Mouse (Mus musculus): ENCODE measurements around the gene Fxyd6. TPM values are rescaled to one million over a fixed set of nuclear protein-coding genes. Genes with fewer than 3 reads are reported as not detected.

The Fxyd6 gene
- polyA plus RNA-seq (2015; fragmentation: Nextera tagmentation; extraction: Ambion mirVana) = 2.6 and 2.7 TPM in 2 replicates

GRCm38 (mm10) chr9:45370117-45370561 is at the start of gene Fxyd6:
TSS of gene Fxyd6 (plus strand) at chr9:45370185.
- no peaks in the 10 kb centered on the region for H3K36me3 ChIP-seq
- 3% methylated on average over 28 of the region's 28 CpGs for WGBS (ENCODE audit: insufficient replicate concordance)
- H3K9ac ChIP-seq = 0 out of 2 replicates have a peak within 1 kb of the TSS, but pooled peaks have one; percentile 10
- H3K4me3 ChIP-seq (replicated peaks) = peak within 1 kb of the TSS; percentile 38
- ATAC-seq (ENCODE audit: low read depth) (no peak), DNase-seq (no peak)
- H3K9me3 ChIP-seq (replicated peaks) = no peaks in the 10 kb centered on the region
- H3K27me3 ChIP-seq = peaks cover 50% of the 10 kb centered on the region
- H3K4me1 ChIP-seq (replicated peaks) = no peaks in the 10 kb centered on the region
- peak within 1 kb of the TSS; percentile 57 for H3K4me2 ChIP-seq
- no peak within 1 kb of the TSS for H3K27ac ChIP-seq

- Histone ChIP-seq H3K4me1 (replicated peaks) (no peaks in the 10 kb centered on the region), H3K9ac (no peak overlapping the region), H3K4me3 (replicated peaks) (no peak overlapping the region), H3K27ac (no peak overlapping the region), H3K27me3 (peaks cover 27% of the 10 kb centered on the region), H3K36me3 (no peaks in the 10 kb centered on the region), H3K9me3 (replicated peaks) (no peaks in the 10 kb centered on the region), H3K4me2 (no peak overlapping the region)
- DNase-seq = no peak
- no peak for ATAC-seq (ENCODE audit: low read depth)
- 54% methylated on average over 6 of the region's 6 CpGs for WGBS (ENCODE audit: insufficient replicate concordance)
These were observed 48.5 kb upstream of the Fxyd6 start for GRCm38 (mm10) chr9:45321465-45321864.

GRCm38 (mm10) chr9:45321946-45322430 is 48.0 kb upstream of the Fxyd6 start:
- H3K9me3 ChIP-seq (replicated peaks) = no peaks in the 10 kb centered on the region
- H3K4me1 ChIP-seq (replicated peaks) = no peaks in the 10 kb centered on the region
- H3K4me3 ChIP-seq (replicated peaks) = no peak overlapping the region
- peaks cover 22% of the 10 kb centered on the region for H3K27me3 ChIP-seq
- 70% methylated on average over 4 of the region's 4 CpGs for WGBS (ENCODE audit: insufficient replicate concordance)
- no peaks in the 10 kb centered on the region for H3K36me3 ChIP-seq
- no peak overlapping the region for H3K27ac ChIP-seq
- H3K4me2 ChIP-seq = no peak overlapping the region
- ATAC-seq (ENCODE audit: low read depth) (no peak), DNase-seq (no peak)
- no peak overlapping the region for H3K9ac ChIP-seq

GRCm38 (mm10) chr9:45326390-45326789 is 43.6 kb upstream of the Fxyd6 start:
- WGBS (ENCODE audit: insufficient replicate concordance) = 75% methylated on average over 9 of the region's 9 CpGs
- Histone ChIP-seq H3K27me3 (no peaks in the 10 kb centered on the region), H3K9ac (no peak overlapping the region), H3K27ac (no peak overlapping the region), H3K4me2 (no peak overlapping the region), H3K36me3 (no peaks in the 10 kb centered on the region), H3K9me3 (replicated peaks) (no peaks in the 10 kb centered on the region), H3K4me1 (replicated peaks) (no peaks in the 10 kb centered on the region), H3K4me3 (replicated peaks) (no peak overlapping the region)
- DNase-seq (no peak), ATAC-seq (ENCODE audit: low read depth) (no peak)

GRCm38 (mm10) chr9:45328263-45328662 is 41.7 kb upstream of the Fxyd6 start:
- Histone ChIP-seq H3K9me3 (replicated peaks) (no peaks in the 10 kb centered on the region), H3K4me3 (replicated peaks) (no peak overlapping the region), H3K4me2 (no peak overlapping the region), H3K9ac (no peak overlapping the region), H3K27me3 (no peaks in the 10 kb centered on the region), H3K27ac (no peak overlapping the region), H3K4me1 (replicated peaks) (no peaks in the 10 kb centered on the region), H3K36me3 (no peaks in the 10 kb centered on the region)
- DNase-seq (no peak), ATAC-seq (ENCODE audit: low read depth) (no peak)
- 64% methylated on average over 4 of the region's 4 CpGs for WGBS (ENCODE audit: insufficient replicate concordance)

- ATAC-seq (ENCODE audit: low read depth) = no peak
- Histone ChIP-seq H3K4me1 (replicated peaks) (no peaks in the 10 kb centered on the region), H3K27me3 (no peaks in the 10 kb centered on the region), H3K9ac (no peak overlapping the region), H3K36me3 (no peaks in the 10 kb centered on the region), H3K4me2 (no peak overlapping the region), H3K27ac (no peak overlapping the region), H3K4me3 (replicated peaks) (no peak overlapping the region), H3K9me3 (replicated peaks) (no peaks in the 10 kb centered on the region)
- no peak for DNase-seq
- 75% methylated on average over 6 of the region's 6 CpGs for WGBS (ENCODE audit: insufficient replicate concordance)
These were observed 40.4 kb upstream of the Fxyd6 start for GRCm38 (mm10) chr9:45329577-45329976.

- no peaks in the 10 kb centered on the region for H3K27me3 ChIP-seq
- H3K4me3 ChIP-seq (replicated peaks) = no peak overlapping the region
- H3K27ac ChIP-seq = no peak overlapping the region
- no peak overlapping the region for H3K9ac ChIP-seq
- no peaks in the 10 kb centered on the region for H3K9me3 ChIP-seq (replicated peaks)
- H3K4me2 ChIP-seq = no peak overlapping the region
- no peak for DNase-seq
- 62% methylated on average over 2 of the region's 2 CpGs for WGBS (ENCODE audit: insufficient replicate concordance)
- H3K36me3 ChIP-seq = no peaks in the 10 kb centered on the region
- no peaks in the 10 kb centered on the region for H3K4me1 ChIP-seq (replicated peaks)
- ATAC-seq (ENCODE audit: low read depth) = no peak
These were observed 32.6 kb upstream of the Fxyd6 start for GRCm38 (mm10) chr9:45337406-45337805.

- no peaks in the 10 kb centered on the region for H3K27me3 ChIP-seq
- no peak for DNase-seq
- H3K4me2 ChIP-seq = no peak overlapping the region
- no peak overlapping the region for H3K9ac ChIP-seq
- no peak overlapping the region for H3K4me3 ChIP-seq (replicated peaks)
- H3K27ac ChIP-seq = no peak overlapping the region
- H3K4me1 ChIP-seq (replicated peaks) = no peaks in the 10 kb centered on the region
- no peak for ATAC-seq (ENCODE audit: low read depth)
- H3K9me3 ChIP-seq (replicated peaks) = no peaks in the 10 kb centered on the region
- WGBS (ENCODE audit: insufficient replicate concordance) = 78% methylated on average over 3 of the region's 3 CpGs
- H3K36me3 ChIP-seq = no peaks in the 10 kb centered on the region
These were observed 26.9 kb upstream of the Fxyd6 start for GRCm38 (mm10) chr9:45343066-45343465.

GRCm38 (mm10) chr9:45345516-45345915 is 24.5 kb upstream of the Fxyd6 start:
- Histone ChIP-seq H3K27ac (no peak overlapping the region), H3K27me3 (no peaks in the 10 kb centered on the region), H3K4me2 (no peak overlapping the region), H3K9me3 (replicated peaks) (no peaks in the 10 kb centered on the region), H3K9ac (no peak overlapping the region), H3K4me3 (replicated peaks) (no peak overlapping the region), H3K36me3 (no peaks in the 10 kb centered on the region), H3K4me1 (replicated peaks) (no peaks in the 10 kb centered on the region)
- 56% methylated on average over 2 of the region's 2 CpGs for WGBS (ENCODE audit: insufficient replicate concordance)
- ATAC-seq (ENCODE audit: low read depth) (no peak), DNase-seq (no peak)

- H3K9ac ChIP-seq = no peak overlapping the region
- no peak overlapping the region for H3K4me3 ChIP-seq (replicated peaks)
- no peaks in the 10 kb centered on the region for H3K9me3 ChIP-seq (replicated peaks)
- no peak overlapping the region for H3K4me2 ChIP-seq
- DNase-seq (no peak), ATAC-seq (ENCODE audit: low read depth) (no peak)
- WGBS (ENCODE audit: insufficient replicate concordance) = 59% methylated on average over 6 of the region's 6 CpGs
- no peaks in the 10 kb centered on the region for H3K36me3 ChIP-seq
- H3K27ac ChIP-seq = no peak overlapping the region
- H3K27me3 ChIP-seq = no peaks in the 10 kb centered on the region
- no peaks in the 10 kb centered on the region for H3K4me1 ChIP-seq (replicated peaks)
These were observed 23.7 kb upstream of the Fxyd6 start for GRCm38 (mm10) chr9:45346276-45346675.

GRCm38 (mm10) chr9:45348560-45348959 is 21.4 kb upstream of the Fxyd6 start:
- no peak overlapping the region for H3K9ac ChIP-seq
- whole genome bisulfite sequencing (ENCODE audit: insufficient replicate concordance) = 50% methylated on average over 6 of the region's 6 CpGs
- H3K4me3 ChIP-seq (replicated peaks) = no peak overlapping the region
- H3K4me1 ChIP-seq (replicated peaks) = no peaks in the 10 kb centered on the region
- H3K4me2 ChIP-seq = no peak overlapping the region
- H3K27ac ChIP-seq = no peak overlapping the region
- no peaks in the 10 kb centered on the region for H3K27me3 ChIP-seq
- no peaks in the 10 kb centered on the region for H3K9me3 ChIP-seq (replicated peaks)
- DNase-seq = no peak
- no peak for ATAC-seq (ENCODE audit: low read depth)
- no peaks in the 10 kb centered on the region for H3K36me3 ChIP-seq

- H3K9me3 ChIP-seq (replicated peaks) = no peaks in the 10 kb centered on the region
- H3K27ac ChIP-seq = no peak overlapping the region
- H3K27me3 ChIP-seq = no peaks in the 10 kb centered on the region
- WGBS (ENCODE audit: insufficient replicate concordance) = 36% methylated on average over 4 of the region's 4 CpGs
- H3K4me3 ChIP-seq (replicated peaks) = no peak overlapping the region
- no peak for DNase-seq
- no peaks in the 10 kb centered on the region for H3K36me3 ChIP-seq
- ATAC-seq (ENCODE audit: low read depth) = no peak
- no peaks in the 10 kb centered on the region for H3K4me1 ChIP-seq (replicated peaks)
- H3K4me2 ChIP-seq = no peak overlapping the region
- no peak overlapping the region for H3K9ac ChIP-seq
These were observed 20.8 kb upstream of the Fxyd6 start for GRCm38 (mm10) chr9:45349181-45349580.

Data from liver, embryonic 13.5 days (tissue).